35 mouse cellular contexts compared by ENCODE assay signal in genomic region chr5:148041661-148042060, GRCm38 (mm10).
"Had no signal": no experiment of that assay in that cellular context is flagged by ENCODE, and none has a peak within 500 bp of the region (broad histone marks: within the 10 kb centered on the region; RNA-seq: fewer than 3 reads in every experiment).

No protein-coding gene starts in this region.

- H3K4me3 ChIP-seq: heart, embryonic 10.5 days; heart, embryonic 12.5 days; heart, embryonic 13.5 days; heart, embryonic 15.5 days; hindbrain, embryonic 10.5 days; hindbrain, embryonic 12.5 days; hindbrain, embryonic 13.5 days; hindbrain, embryonic 15.5 days; intestine, embryonic 15.5 days; kidney, embryonic 15.5 days; layer of hippocampus, adult 2 months; left cerebral cortex, adult 2 months had no signal

- DNase-seq: heart, postnatal 10 days; heart, postnatal 14 days; heart, postnatal 36 days; heart, postnatal 4 days; kidney, adult 11 months; kidney, adult 18-20 months; kidney, adult 2 months; kidney, adult 8-10 months; kidney, adult 9 months; kidney, postnatal 10 days; kidney, postnatal 14 days; kidney, postnatal 25 days; kidney, postnatal 36 days; kidney, postnatal 4 days; layer of hippocampus, adult 9-11 months; layer of hippocampus, postnatal 36 days had no signal

- H3K9me3 ChIP-seq: heart, embryonic 15.5 days; intestine, embryonic 15.5 days had no signal

- H3K36me3 ChIP-seq: heart, embryonic 10.5 days; heart, embryonic 12.5 days; heart, embryonic 13.5 days; heart, embryonic 15.5 days; hindbrain, embryonic 10.5 days; hindbrain, embryonic 12.5 days; hindbrain, embryonic 13.5 days; hindbrain, embryonic 15.5 days; intestine, embryonic 15.5 days; kidney, embryonic 15.5 days had no signal

- H3K27ac ChIP-seq: heart, embryonic 10.5 days; heart, embryonic 13.5 days; heart, embryonic 15.5 days; hindbrain, embryonic 10.5 days; hindbrain, embryonic 12.5 days; hindbrain, embryonic 13.5 days; hindbrain, embryonic 14.5 days; hindbrain, embryonic 15.5 days; hindbrain, postnatal 0 days; intestine, embryonic 15.5 days; kidney, embryonic 15.5 days; kidney, postnatal 0 days; layer of hippocampus, adult 2 months; left cerebral cortex, adult 2 months had no signal

- ATAC-seq: hindbrain, embryonic 16.5 days; hindbrain, postnatal 0 days; inflammation-experienced regulatory T-cells, adult 6 months; intestine, embryonic 15.5 days; intestine, embryonic 16.5 days; intestine, postnatal 0 days had no signal

- H3K4me2 ChIP-seq: heart, embryonic 12.5 days; heart, embryonic 13.5 days; heart, embryonic 15.5 days; hindbrain, embryonic 12.5 days; hindbrain, embryonic 13.5 days; hindbrain, embryonic 14.5 days; hindbrain, embryonic 15.5 days; intestine, embryonic 15.5 days; kidney, embryonic 15.5 days had no signal

- H3K9ac ChIP-seq: heart, embryonic 12.5 days; heart, embryonic 13.5 days; heart, embryonic 15.5 days; hindbrain, embryonic 12.5 days; hindbrain, embryonic 13.5 days; hindbrain, embryonic 14.5 days; hindbrain, embryonic 15.5 days; intestine, embryonic 15.5 days; kidney, embryonic 15.5 days had no signal

- H3K4me1 ChIP-seq: heart, embryonic 10.5 days; heart, embryonic 12.5 days; heart, embryonic 13.5 days; heart, embryonic 15.5 days; hindbrain, embryonic 10.5 days; hindbrain, embryonic 12.5 days; hindbrain, embryonic 13.5 days; hindbrain, embryonic 15.5 days; intestine, embryonic 15.5 days; kidney, embryonic 15.5 days had no signal

- H3K27me3 ChIP-seq: heart, embryonic 12.5 days; heart, embryonic 13.5 days; heart, embryonic 15.5 days; hindbrain, embryonic 12.5 days; hindbrain, embryonic 13.5 days; hindbrain, embryonic 15.5 days; intestine, embryonic 15.5 days; kidney, embryonic 15.5 days had no signal
